Mouse (Mus musculus): ENCODE results near the gene Taar2. TPM values are rescaled to one million over a fixed set of nuclear protein-coding genes. Genes with fewer than 3 reads are reported as not detected.

Gene Taar2
- polyA plus RNA-seq, 2 experiments from 2014 or later = not detected

DNA sequence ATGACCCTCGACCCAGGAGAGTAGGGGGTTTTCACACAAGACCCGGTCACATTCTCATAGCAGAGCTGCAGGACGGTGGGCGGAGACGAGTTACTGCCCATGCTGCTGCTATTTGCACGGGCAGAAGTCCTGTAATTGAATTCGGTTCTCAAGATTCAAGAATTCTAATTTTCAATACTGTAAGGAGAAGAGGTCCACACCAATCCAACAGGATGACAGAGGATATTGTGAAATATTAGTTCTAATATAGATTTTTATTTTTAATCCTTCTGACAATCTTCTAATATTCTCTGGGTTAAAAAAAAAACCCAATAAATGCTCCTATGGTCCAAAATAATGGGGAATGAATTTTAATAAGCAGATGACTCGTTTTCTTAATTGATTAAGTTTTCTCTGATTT lies 47.2 kb downstream of the Taar2 start, which contains the start of gene Taar6:
TSS of gene Taar6 (minus strand) at position 101 of the 400 bp plus-strand sequence.
- ATAC-seq = no peak

GRCm38 (mm10) chr10:23986419-23986818 lies 48.0 kb downstream of the Taar2 start:
- no peak for ATAC-seq

Other genes with a start within 250 kb of the Taar2 start
- 100 to 1,000 TPM; 121 to 593 TPM for gene Rps12, start 151.3 kb upstream of the Taar2 start, polyA plus RNA-seq (2017; shearing (Covaris generic))
- gene Slc18b1, start 141.6 kb upstream of the Taar2 start, polyA plus RNA-seq (2017; shearing (Covaris generic)) = not detected
- under 1 TPM in 1 of 2 experiments, not detected in 1; 0.17 TPM for gene Vnn3, start 87.1 kb upstream of the Taar2 start, polyA plus RNA-seq (2017; shearing (Covaris generic))
- not detected for gene Vnn1, start 43.9 kb upstream of the Taar2 start, polyA plus RNA-seq (2017; shearing (Covaris generic))
- gene Taar1, start 18.2 kb upstream of the Taar2 start, polyA plus RNA-seq (2017; shearing (Covaris generic)) = not detected
- not detected for gene Taar3, start 11.0 kb downstream of the Taar2 start, polyA plus RNA-seq (2017; shearing (Covaris generic))
- not detected for gene Taar4, start 21.9 kb downstream of the Taar2 start, polyA plus RNA-seq (2017; shearing (Covaris generic))
- gene Taar5, start 32.1 kb downstream of the Taar2 start, polyA plus RNA-seq (2017; shearing (Covaris generic)) = not detected
- gene Taar6, start 47.1 kb downstream of the Taar2 start, polyA plus RNA-seq (2017; shearing (Covaris generic)) = not detected
- gene Taar7a, start 54.9 kb downstream of the Taar2 start, polyA plus RNA-seq (2017; shearing (Covaris generic)) = not detected
- not detected for gene Taar7b, start 61.4 kb downstream of the Taar2 start, polyA plus RNA-seq (2017; shearing (Covaris generic))
- not detected for gene Taar7d, start 88.7 kb downstream of the Taar2 start, polyA plus RNA-seq (2017; shearing (Covaris generic))
- gene Taar7e, start 99.0 kb downstream of the Taar2 start, polyA plus RNA-seq (2017; shearing (Covaris generic)) = under 1 TPM in 1 of 2 experiments, not detected in 1; 0.30 TPM
- gene Taar7f, start 110.9 kb downstream of the Taar2 start, polyA plus RNA-seq (2017; shearing (Covaris generic)) = not detected
- gene Taar8a, start 137.9 kb downstream of the Taar2 start, polyA plus RNA-seq (2017; shearing (Covaris generic)) = not detected
- not detected for gene Taar8b, start 153.7 kb downstream of the Taar2 start, polyA plus RNA-seq (2017; shearing (Covaris generic))
- gene Taar8c, start 163.3 kb downstream of the Taar2 start, polyA plus RNA-seq (2017; shearing (Covaris generic)) = not detected
- not detected for gene Taar9, start 171.0 kb downstream of the Taar2 start, polyA plus RNA-seq (2017; shearing (Covaris generic))
- gene Stx7, start 210.7 kb downstream of the Taar2 start, polyA plus RNA-seq (2017; shearing (Covaris generic)) = 10 to 100 TPM; 21.2 to 25.6 TPM